Mouse (Mus musculus): ENCODE measurements at regions not wholly inside any gene's neighbourhood (a gene's known extent, or its start where the extent isn't known, plus 50 kb on each side); places are given as distances from the start of the nearest gene placed in this dataset.

GRCm38 (mm10) chr16:86117959-86118358 is 216.3 kb upstream of the Adamts5 start:
- no peak for DNase-seq

DNA sequence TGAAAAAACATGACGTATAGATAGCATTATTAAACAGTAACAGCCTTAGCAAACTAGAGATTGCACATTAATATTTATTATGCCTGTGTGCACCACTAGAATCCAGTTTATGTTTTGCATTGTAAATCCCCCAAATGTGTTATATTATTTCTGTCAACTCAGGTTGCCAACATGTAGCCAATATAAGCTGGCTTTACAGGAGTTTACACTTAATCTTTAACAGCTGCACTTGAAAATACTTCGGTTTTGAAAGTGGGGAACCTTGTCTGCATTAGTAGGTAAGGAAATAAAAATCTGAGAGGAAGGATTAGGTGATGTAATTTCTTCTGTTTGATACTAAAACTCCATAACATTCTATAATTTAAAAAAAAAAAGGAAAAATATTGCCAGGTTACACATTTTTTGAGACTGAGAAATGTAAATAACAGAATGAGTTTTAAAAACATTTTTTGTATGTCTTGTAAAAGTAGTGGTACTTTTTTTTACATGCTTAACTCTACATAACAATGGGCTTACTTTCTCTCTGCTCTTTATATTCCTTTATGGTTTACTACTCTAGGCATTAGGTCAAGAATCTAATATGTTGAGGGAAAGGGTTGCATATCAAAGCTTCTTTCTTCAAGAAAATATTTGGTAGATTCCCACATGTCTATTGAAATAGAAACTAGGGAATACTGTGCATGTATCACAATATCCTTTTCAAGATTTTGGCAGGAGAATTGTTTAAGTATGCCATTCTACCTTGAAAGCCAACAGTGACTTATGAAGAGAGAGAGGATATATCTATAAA is 214.2 kb upstream of the Adamts5 start:
- DNase-seq = no peak

- DNase-seq = no peak
Measured at GRCm38 (mm10) chr16:86094461-86094860, 192.8 kb upstream of the Adamts5 start.

DNA sequence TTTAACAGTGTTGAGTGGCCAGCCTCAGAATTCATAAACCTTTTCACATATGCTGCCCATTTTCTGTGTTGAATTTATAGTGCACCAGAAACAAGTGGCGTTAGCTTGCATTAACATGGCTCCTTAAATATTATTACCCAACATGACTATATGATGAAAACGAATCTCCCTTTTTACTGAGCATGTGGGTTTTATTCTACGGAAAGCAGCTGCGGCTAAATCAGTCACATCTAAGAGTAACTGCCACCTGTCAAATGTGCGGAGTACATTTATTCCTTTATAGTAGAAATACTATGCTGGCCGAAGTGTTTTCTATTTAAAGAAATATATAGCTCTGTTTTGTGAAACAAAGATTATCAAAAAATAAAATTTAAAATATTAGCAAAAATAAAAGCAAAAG is 188.5 kb upstream of the Adamts5 start:
- no peak for DNase-seq

GRCm38 (mm10) chr16:86087421-86087820 is 185.8 kb upstream of the Adamts5 start:
- DNase-seq = no peak

GRCm38 (mm10) chr16:86067628-86068364 is 166.2 kb upstream of the Adamts5 start:
- no peak for DNase-seq

DNA sequence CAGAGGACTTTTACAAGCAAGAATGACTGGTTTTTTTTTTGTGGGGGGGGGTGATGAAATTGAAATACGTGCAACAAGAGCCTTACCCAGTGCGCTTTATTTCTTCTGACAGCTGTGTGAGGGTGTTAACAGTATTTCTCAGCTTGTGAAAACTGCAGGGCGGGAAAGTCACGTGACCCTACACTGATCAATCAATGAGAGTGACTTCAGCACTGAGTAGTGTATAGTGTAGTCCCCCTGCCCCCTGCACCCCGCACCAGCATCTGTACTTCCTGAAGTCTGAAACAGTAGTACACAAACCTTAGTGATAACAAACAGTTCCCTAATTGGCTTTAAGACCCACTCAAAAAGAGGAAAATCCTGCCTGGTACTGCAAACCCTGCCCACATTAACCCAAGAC is 158.5 kb upstream of the Adamts5 start:
- DNase-seq = no peak

- DNase-seq = no peak
Measured at GRCm38 (mm10) chr16:86044695-86045094, 143.1 kb upstream of the Adamts5 start.

- no peak for DNase-seq
Measured at GRCm38 (mm10) chr16:86034772-86035171, 133.1 kb upstream of the Adamts5 start.

- DNase-seq = no peak
Measured at GRCm38 (mm10) chr16:86027700-86028099, 126.1 kb upstream of the Adamts5 start.

DNA sequence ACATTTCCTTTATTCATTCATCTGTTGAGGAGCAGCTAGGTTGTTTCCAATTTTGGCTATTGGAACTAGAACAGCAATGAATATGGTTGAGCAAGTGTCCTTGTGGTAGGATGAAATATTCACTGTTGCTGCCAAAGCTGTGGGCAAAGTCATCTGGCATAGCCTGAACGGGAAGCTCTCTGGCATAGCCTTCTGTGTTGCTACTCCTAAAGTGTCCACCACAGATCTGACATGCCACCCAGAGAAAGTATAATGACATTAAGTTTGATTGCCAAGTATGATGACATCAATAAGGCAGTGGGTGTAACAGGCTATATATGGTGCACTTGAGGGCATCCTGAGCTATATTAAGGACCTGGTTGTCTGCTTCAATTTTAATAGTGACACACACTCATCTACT is 113.7 kb upstream of the Adamts5 start:
- peak; percentile 33 to 48 for DNase-seq

DNA sequence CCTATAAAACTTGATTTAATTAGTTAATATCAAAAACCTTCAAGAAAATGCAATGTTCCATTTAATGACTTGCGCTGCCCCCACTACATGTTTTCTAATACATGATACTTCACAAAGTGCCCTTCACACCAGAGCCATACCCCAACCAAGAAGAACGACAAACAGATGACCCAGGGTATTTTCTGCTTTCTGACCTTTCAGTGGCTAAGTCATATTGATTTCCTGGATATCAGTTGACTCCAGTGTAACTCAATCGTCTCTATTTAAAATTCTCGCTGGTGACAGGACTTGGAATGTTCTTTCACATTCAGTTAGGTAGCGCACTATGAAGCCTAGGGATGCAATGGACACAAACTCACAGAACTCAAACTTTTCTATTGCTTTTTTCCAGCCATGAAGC is 109.4 kb upstream of the Adamts5 start:
- DNase-seq = no peak

DNA sequence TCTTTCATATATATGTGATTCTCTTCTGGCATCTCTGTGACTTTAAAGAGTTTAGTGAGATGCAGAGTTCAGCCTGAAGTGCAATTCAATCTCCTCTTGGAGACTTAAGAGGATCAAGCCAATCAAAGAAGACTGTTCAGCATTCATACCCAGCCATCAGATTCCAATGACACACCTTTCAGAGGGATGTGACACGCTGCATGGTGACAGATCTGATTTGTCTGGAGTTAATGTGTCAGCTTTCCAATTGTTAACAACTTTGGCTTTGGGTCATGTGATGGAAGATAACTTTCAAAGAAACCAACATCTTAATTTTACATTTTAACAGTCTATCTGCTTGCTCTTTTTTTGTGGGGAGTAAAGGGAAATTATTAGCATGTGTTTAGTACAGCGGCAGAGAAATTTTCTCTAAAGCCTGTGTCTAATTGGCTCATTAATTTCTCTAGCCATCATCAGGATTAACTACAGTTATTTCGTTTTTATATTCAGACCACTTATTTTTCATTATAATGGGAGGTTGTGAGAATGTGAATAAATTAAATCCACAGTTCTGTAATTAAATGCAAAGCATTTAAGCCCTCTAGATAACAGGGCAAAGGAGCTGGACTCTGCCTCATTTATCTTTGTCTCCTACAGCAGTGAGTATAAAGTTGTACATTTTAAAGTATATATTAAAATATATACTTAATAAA is 108.2 kb upstream of the Adamts5 start:
- no peak for DNase-seq

DNA sequence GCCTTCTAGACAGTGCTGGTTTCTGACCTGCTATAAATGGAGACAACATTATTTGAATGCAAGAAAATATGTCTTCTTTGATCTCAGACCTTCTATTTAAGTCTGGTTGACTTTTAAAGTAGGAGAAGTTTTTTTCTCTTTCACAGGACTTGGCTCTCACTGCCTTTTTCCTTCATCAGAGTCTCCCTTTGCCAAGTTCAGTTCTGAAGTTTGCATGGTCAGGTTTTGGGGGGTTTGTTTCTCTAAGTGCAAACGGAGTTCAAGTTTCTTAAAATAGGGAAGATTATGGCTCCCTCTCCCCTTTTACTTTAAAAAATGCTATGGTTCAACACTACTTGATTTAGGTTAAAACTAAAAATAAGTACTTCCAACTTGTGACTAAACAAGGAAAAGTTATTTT is 106.2 kb upstream of the Adamts5 start:
- no peak for DNase-seq

DNA sequence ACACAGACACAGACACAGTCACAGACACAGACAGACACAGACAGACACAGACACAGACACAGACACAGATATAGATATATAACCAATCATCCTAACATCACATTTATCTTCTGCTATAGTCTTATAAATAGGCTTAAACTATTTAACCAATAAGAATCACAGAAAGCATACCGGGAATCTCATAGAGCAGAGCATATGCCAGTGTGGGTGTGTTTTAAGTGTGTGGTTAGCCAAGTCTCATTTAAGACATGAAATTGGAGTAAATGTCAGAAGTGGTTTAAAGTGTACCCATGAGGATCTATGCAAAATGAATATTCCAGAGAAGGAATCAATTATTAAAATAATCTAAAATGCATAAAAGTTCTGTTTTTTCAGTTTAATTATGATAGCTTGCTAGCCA is 99.2 kb upstream of the Adamts5 start:
- no peak for DNase-seq

- no peak for DNase-seq
Measured at GRCm38 (mm10) chr16:85985841-85986240, 84.2 kb upstream of the Adamts5 start.

DNA sequence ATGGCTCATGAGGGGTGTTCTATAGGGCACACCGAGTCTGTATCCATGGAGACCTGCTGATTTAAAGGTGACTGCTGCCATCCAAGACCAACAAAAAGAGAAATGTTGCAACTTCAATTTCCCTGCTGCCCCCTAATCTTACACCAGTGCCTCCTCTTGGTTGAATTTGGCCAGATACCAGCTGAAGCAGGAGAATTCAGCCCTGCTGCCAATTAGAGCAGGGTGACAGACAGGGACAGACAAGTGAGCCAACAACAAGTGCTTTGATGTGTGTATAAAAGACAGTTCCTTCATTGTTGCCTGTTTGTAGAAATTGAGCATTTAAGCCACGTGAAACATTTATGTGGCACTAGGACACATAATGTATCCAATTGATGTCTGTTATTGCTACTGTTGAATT is 75.5 kb upstream of the Adamts5 start:
- peak; percentile 48 to 64 for DNase-seq

- no peak for DNase-seq
Measured at GRCm38 (mm10) chr16:85966892-85967444, 65.3 kb upstream of the Adamts5 start.

DNA sequence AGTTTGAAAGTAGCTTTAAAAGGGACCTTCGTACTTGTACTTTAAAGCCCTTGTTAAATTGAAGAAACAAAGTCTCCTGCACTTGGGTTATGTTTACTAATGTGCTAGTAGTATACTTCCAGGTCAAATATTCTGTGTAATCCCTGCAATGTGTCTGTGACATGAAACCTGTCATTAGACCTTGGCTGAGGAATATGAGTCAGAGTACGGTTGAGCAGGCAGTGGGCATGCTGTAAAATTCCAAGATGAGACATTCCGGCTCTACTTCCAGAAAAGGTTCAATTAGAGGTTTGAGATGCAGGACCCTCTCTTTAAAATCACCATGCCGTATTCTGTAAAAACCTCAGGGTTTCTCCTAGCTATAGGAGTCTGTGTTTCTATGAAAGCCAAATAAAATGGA is 64.6 kb upstream of the Adamts5 start:
- no peak for DNase-seq

DNA sequence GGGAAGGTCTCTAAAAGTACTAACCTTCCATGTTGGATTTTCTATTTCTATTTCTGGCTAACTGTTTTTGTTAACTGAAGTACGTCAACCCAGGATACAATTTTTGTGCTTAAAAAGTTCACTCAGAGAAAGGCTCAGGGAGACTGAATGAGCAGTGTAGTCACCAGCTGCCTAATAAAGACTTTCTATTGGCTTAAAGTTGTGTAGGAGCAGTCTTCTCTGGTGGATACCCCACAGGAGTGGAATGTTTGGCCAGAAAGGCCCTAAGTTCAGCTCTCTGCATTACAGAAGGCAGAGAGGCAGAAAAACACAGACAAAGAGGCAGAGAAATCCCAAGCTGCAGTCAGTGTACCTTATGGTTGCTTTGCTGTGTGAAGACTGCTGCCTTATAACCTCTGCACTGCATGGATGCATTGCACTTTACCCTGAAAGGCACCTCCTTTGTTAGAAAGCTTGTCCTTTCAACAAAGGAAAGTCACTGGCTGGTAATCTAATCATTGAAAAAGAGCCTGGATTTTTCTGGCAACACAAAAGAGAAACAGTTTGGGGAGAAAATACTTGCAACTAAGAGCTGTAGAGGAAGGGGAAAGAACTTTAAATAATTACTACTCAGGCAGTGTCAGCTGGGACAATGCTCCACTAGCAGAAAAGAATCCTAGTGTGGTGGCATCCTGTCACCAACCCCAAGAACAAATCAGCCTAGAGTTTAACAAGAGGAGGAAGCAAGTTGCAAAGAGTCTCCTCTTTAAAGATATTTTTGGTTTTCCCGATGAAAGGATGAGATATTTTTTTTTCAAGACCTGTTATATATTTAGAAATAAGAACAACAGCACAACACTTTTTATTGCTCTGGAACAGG is 63.0 kb upstream of the Adamts5 start:
- no peak for DNase-seq

GRCm38 (mm10) chr16:85956006-85956562 is 54.5 kb upstream of the Adamts5 start:
- DNase-seq = no peak

- DNase-seq = no peak
Measured at GRCm38 (mm10) chr16:85951628-85952027, 50.0 kb upstream of the Adamts5 start.

Measured in cerebellum, postnatal 14 days (tissue).